Mouse (Mus musculus) stomach, embryonic 14.5 days (tissue): ENCODE data around the gene Sec61a1. TPM values are rescaled to one million over a fixed set of nuclear protein-coding genes. Genes with fewer than 3 reads are reported as not detected.

Experiments
- ATAC-seq: fragments of 200-750 bp; cut with Nextera tagmentation; 2 replicates; pipeline ENCODE4 v1.8.0; 2017; ENCODE audit warnings: low read depth, moderate TSS enrichment; ENCODE audit not compliant: insufficient number of reproducible peaks, insufficient read depth, low FRiP score
- H3K27ac ChIP-seq: fragments of 300-500 bp; sonication (generic); 2 replicates; pipeline ENCODE4 v1.5.1; 2014; ENCODE audit warnings: mild to moderate bottlenecking, low read length, moderate library complexity, mixed read lengths
- H3K27me3 ChIP-seq: fragments of 300-500 bp; sonication (generic); 2 replicates; pipeline ENCODE4 v1.6.1; 2014; ENCODE audit warnings: low read length, control low read depth, mixed read lengths; ENCODE audit not compliant: control insufficient read depth, insufficient read depth
- H3K36me3 ChIP-seq: fragments of 300-500 bp; sonication (generic); 2 replicates; pipeline ENCODE4 v1.6.1; 2014; ENCODE audit warnings: mild to moderate bottlenecking, control low read depth, low read length, moderate library complexity, mixed read lengths; ENCODE audit not compliant: control insufficient read depth, insufficient read depth
- H3K4me1 ChIP-seq: fragments of 300-500 bp; sonication (generic); 2 replicates; pipeline ENCODE4 v1.6.1; 2014; ENCODE audit warnings: low read length, control low read depth, mixed read lengths; ENCODE audit not compliant: control insufficient read depth, insufficient read depth
- H3K4me2 ChIP-seq: fragments of 300-500 bp; sonication (generic); replicated peaks from 2 replicates; pipeline ENCODE4 v1.6.1; 2014; ENCODE audit warnings: low read depth, low read length, control low read depth
- H3K4me3 ChIP-seq: fragments of 300-500 bp; sonication (generic); 2 replicates; pipeline ENCODE4 v1.5.1; 2014; ENCODE audit warnings: low read depth, low read length, control low read depth
- H3K9ac ChIP-seq: fragments of 300-500 bp; sonication (generic); replicated peaks from 2 replicates; pipeline ENCODE4 v1.6.1; 2014; ENCODE audit warnings: low read depth, mild to moderate bottlenecking, control low read depth, low read length, moderate library complexity, mixed read lengths
- H3K9me3 ChIP-seq: fragments of 300-500 bp; sonication (generic); 2 replicates; pipeline ENCODE4 v1.6.1; 2016; ENCODE audit warnings: low read depth, low read length, control low read depth; ENCODE audit not compliant: control insufficient read depth
- WGBS: fragments of 180-500 bp; shearing (Covaris S2); extraction: QIAGEN DNeasy Blood & Tissue Kit; methylation state at CpG from one replicate; pipeline ENCODE4 v1.1.7; 2014; 5-methylcytosine and 5-hydroxymethylcytosine counted together
- polyA plus RNA-seq: library from polyadenylated mRNA; unstranded; fragments of >200 nt; fragmentation: Nextera tagmentation; extraction: Ambion mirVana; gene quantifications from 2 replicates; pipeline ENCODE4 v1.2.1, GENCODE M21; 2014

Sec61a1 gene
- polyA plus RNA-seq, 1 experiment from 2014 or later = 217 TPM

DNA sequence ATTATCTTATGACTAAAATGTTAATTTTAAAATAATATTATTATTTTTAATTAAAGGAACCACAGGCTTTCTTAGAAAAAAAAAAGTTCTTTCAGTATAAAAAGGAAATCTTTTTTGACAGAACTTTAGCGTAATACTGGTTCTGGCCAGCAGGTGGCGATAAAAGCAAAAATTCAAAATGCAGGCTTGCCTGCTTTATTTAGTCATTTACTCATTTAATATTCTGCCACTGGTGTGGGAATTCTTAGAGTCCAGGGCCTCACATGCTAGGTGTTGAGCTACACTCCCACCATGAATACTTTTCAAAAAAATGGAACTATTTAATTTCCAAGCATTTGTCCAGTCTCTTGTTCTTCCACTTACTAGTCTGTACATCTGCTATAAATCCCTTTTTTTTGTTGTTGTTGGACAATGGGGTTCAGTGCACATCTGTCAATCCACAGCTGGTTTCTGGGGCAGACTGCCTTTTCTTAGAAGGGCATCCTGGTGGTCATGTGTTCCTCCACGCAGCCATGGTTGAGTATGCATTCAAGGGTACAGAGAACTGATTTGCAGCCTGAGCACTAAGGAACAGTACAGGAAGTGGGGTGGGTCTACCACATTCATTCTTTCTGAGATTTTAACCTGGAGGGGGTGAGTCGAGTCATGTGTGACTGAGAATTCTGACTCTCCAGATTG lies 30.6 kb upstream of the Sec61a1 start:
- 33% methylated on average over 4 of the region's 4 CpGs for WGBS
- Histone ChIP-seq H3K4me2 (no peak overlapping the region), H3K36me3 (no peaks in the 10 kb centered on the region), H3K9me3 (no peaks in the 10 kb centered on the region), H3K4me3 (no peak overlapping the region), H3K9ac (no peak overlapping the region), H3K4me1 (no peaks in the 10 kb centered on the region), H3K27me3 (no peaks in the 10 kb centered on the region), H3K27ac (no peak overlapping the region)
- ATAC-seq = no peak

DNA sequence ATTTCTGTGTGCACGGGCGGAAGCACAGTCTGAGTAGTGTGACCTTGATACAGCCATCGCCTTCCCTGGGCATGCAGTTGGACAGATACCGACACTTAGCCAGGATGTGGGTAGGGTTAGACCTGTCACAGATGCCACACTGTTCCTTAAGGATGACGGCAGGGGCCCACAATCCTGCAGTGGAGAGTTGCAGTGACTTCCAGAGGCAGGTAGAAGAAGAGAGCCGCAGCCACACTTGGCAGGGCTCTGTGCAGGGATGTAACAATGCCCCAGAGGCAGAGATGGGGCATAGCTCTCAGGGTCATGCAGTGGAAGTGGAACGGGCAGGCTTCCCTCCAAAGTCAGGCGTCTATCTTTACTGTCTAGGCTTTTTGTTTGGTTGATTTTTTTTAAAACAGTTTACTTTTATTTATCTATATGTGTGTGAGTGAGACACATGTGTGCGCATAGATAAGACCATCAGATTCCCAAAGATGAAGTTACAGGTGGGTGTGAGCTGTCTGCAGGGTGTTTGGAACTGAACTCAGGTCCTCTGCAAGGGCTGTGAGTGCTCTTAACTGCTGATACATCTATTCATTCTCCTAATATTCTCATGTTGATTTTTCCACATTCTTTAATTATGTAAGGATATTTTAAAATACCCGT lies 29.8 kb upstream of the Sec61a1 start:
- Histone ChIP-seq H3K36me3 (no peaks in the 10 kb centered on the region), H3K4me1 (no peaks in the 10 kb centered on the region), H3K27me3 (no peaks in the 10 kb centered on the region), H3K4me3 (no peak overlapping the region), H3K4me2 (no peak overlapping the region), H3K9ac (no peak overlapping the region), H3K27ac (no peak overlapping the region), H3K9me3 (no peaks in the 10 kb centered on the region)
- 79% methylated on average over 10 of the region's 10 CpGs for WGBS
- ATAC-seq = no peak

DNA sequence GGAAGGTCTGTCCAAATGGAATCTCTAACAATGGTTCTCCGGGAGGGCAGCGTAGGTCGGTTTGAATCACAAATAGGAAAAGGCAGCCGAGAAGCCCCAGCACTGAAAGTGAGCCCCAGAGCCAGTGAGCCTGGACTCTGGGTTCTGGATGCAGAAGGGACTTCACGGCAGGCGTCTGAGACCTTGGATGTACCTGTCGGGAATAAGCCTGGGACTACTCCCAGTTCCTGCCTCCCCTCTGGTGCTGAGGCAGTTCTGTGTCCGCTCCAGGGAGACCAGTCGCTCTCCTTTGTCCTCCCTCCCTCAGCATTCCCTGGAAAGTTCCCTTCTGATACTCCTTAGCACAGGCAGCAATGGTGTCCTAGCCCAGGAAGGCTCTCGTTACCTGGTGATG lies 26.7 kb upstream of the Sec61a1 start:
- Histone ChIP-seq H3K9ac (no peak overlapping the region), H3K36me3 (no peaks in the 10 kb centered on the region), H3K4me1 (no peaks in the 10 kb centered on the region), H3K4me2 (no peak overlapping the region), H3K4me3 (no peak overlapping the region), H3K9me3 (no peaks in the 10 kb centered on the region), H3K27me3 (no peaks in the 10 kb centered on the region), H3K27ac (no peak overlapping the region)
- 48% methylated on average over 10 of the region's 10 CpGs for WGBS
- ATAC-seq = no peak

DNA sequence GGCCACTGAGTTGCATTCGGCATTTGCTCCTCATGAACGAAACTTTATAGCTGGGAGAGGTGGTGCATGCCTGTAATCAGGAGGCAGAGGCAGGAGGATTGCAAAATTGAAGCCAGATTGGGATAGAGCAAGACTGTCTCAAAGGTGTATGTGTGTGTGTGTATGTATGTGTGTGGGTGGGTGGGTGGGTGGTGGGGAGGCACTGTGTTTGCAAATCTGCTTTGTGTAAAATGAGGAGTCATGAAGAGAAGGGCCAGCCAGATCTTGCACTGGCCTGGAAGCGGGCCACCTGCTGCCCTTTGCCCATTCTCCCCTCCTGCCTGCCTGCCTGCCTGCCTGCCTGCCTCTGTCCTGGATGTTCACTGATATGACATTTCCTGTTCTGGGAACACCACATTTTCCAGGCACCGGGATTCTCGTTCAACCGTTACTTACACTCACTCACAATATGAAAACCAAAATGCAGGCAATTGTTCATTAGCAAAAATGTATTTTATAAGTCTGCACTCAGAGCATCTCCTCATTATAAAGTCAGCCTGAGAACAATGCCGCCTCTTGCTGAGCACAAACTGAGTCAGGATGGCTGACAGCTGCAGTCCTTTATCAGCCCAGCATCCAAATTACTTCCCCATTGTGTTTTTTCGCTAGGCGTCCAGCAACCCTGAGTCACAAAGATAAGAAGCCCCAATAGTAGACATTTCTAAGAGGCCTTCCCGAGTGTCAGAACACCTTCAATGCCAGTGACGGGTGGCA lies 26.1 kb upstream of the Sec61a1 start:
- no peak for ATAC-seq
- Histone ChIP-seq H3K9me3 (no peaks in the 10 kb centered on the region), H3K4me2 (no peak overlapping the region), H3K36me3 (no peaks in the 10 kb centered on the region), H3K4me3 (no peak overlapping the region), H3K27ac (no peak overlapping the region), H3K27me3 (no peaks in the 10 kb centered on the region), H3K9ac (no peak overlapping the region), H3K4me1 (no peaks in the 10 kb centered on the region)
- WGBS = 39% methylated on average over 11 of the region's 11 CpGs

DNA sequence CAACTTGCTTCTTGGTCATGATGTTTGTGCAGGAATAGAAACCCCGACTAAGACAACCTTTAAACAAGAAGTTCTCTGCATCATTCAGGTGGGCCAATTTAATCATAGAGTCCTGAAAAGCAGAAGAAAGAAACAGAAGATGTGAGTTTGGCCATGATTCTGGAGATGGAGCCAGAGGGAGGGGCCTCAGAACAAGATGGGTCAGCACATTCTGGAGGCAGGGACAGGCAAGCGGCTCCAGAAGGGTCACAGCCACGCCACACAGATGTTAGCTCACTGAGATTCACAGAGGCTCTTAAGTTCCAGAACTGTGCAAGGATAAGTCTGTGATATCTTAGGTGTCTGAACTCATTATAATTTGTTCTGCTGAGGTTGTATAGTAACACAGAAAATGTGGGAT lies 25.5 kb upstream of the Sec61a1 start:
- Histone ChIP-seq H3K4me1 (no peaks in the 10 kb centered on the region), H3K36me3 (no peaks in the 10 kb centered on the region), H3K9me3 (no peaks in the 10 kb centered on the region), H3K9ac (no peak overlapping the region), H3K4me2 (no peak overlapping the region), H3K27ac (no peak overlapping the region), H3K4me3 (no peak overlapping the region), H3K27me3 (no peaks in the 10 kb centered on the region)
- no peak for ATAC-seq
- 79% methylated on average over 3 of the region's 3 CpGs for WGBS

DNA sequence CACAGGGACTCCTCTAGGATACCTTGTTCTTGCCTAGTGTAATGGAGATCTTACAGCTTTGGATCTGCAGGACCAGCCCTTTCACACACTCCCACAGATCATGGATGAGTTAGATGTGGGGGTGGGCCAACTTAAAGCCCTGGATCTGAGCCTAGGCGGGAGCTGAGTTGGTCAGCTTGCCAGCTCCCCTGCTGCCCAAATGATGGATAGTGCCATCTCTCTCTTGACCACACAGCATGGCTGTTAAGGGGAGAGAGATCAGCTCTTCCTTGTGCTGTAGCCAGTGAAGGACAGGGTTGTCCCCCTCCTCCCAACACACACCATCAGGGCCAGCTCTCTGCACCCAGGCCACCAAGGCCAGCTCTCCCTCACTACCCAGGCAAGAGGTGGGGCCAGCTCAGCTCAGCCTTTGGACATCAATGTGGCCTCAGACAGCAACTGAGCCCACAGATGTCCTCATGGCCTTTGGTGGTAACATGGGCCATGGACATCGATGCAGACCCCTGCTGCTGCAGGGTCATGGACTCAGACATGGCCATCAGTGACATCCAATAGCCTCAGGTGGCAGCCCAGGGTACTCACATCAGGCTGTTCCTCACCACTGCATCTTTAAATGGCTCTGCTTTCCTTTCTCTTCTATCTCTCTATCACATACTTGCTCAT lies 21.5 kb upstream of the Sec61a1 start:
- ATAC-seq = 0 out of 2 replicates have a peak, but pooled peaks have one; percentile 37
- H3K36me3 ChIP-seq = no peaks in the 10 kb centered on the region
- no peak overlapping the region for H3K4me2 ChIP-seq
- H3K9me3 ChIP-seq = no peaks in the 10 kb centered on the region
- 60% methylated on average over 2 of the region's 2 CpGs for WGBS
- no peak overlapping the region for H3K9ac ChIP-seq
- H3K4me3 ChIP-seq = no peak overlapping the region
- no peaks in the 10 kb centered on the region for H3K4me1 ChIP-seq
- no peak overlapping the region for H3K27ac ChIP-seq
- H3K27me3 ChIP-seq = no peaks in the 10 kb centered on the region

DNA sequence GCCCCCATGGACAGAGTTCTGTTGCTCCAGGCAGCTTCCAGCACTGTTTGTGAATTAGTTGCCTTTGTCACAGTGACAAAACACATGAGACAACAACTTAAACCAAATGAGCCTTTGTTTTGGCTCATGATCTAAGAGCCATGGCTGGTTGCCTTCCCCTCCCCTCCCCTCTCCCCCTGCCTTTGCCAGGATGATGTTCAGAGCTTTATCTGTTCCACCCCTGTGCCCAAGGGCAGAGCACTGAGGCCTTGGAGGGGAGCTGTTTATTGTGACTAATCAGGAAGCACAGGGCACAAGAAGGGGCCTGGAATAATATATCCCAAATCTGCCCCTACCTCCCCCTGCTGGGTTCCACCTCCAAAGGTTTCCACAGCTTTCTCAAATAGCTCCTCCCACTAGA lies 11.6 kb upstream of the Sec61a1 start:
- Histone ChIP-seq H3K27ac (no peak overlapping the region), H3K4me1 (no peaks in the 10 kb centered on the region)
- no peak for ATAC-seq

DNA sequence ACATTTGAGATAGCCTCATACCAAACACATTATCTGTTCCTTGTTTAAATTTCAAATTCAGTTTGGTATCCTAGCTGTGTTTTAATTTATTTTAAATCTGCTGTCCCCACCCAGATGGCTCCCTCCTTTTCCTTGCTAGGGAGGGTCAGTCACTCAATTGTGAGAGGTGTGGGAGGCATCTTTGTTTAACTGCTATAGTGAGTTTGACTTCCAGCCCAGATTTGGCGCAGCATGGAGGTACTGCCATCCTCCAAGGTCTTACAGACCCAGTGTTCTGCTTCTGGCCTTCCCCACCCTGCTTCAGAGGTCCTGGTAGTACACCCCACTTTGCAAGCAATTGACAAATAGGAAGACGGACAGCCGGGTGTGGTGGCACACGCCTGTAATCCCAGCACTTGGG lies 5.4 kb upstream of the Sec61a1 start:
- WGBS = 89% methylated on average over 4 of the region's 4 CpGs
- H3K4me1 ChIP-seq = no peaks in the 10 kb centered on the region
- no peaks in the 10 kb centered on the region for H3K27me3 ChIP-seq
- H3K36me3 ChIP-seq = no peaks in the 10 kb centered on the region
- no peak for ATAC-seq
- H3K4me3 ChIP-seq = no peak overlapping the region
- no peaks in the 10 kb centered on the region for H3K9me3 ChIP-seq
- no peak overlapping the region for H3K9ac ChIP-seq
- H3K27ac ChIP-seq = no peak overlapping the region
- no peak overlapping the region for H3K4me2 ChIP-seq

More for the DNA sequence above, 11.6 kb upstream of the Sec61a1 start:
- no peak overlapping the region for H3K9ac ChIP-seq
- no peak overlapping the region for H3K4me2 ChIP-seq
- no peaks in the 10 kb centered on the region for H3K9me3 ChIP-seq
- no peaks in the 10 kb centered on the region for H3K27me3 ChIP-seq
- no peaks in the 10 kb centered on the region for H3K36me3 ChIP-seq
- H3K4me3 ChIP-seq = no peak overlapping the region
